26 mouse cellular contexts compared by ENCODE assay signal in genomic region chr2:129534886-129535591, GRCm38 (mm10). TPM values are rescaled to one million over a fixed set of nuclear protein-coding genes. Genes with fewer than 3 reads are reported as not detected.
A peak's percentile ranks its signal among the peaks of the same experiment; 100 is the strongest.
DNase-seq lines count a peak whose midpoint lies in the region; ATAC-seq lines count a peak whose summit lies in the region.
"Had no signal": no experiment of that assay in that cellular context is flagged by ENCODE, and none has a peak within 500 bp of the region (broad histone marks: within the 10 kb centered on the region; RNA-seq: fewer than 3 reads in every experiment).

No protein-coding gene starts in this region.

- no peak overlapping the region for H3K27ac ChIP-seq in forebrain, embryonic 11.5 days (ENCODE audit: low read depth, low read length)
- H3K27ac ChIP-seq in forebrain, embryonic 14.5 days (ENCODE audit: low read depth, low read length) = no peak overlapping the region
- H3K27ac ChIP-seq in kidney, embryonic 16.5 days (ENCODE audit: low read length) = no peak overlapping the region
- H3K27ac ChIP-seq in midbrain, embryonic 13.5 days = no peak overlapping the region
- no peak overlapping the region for H3K27ac ChIP-seq in midbrain, embryonic 16.5 days (ENCODE audit: low read length)
- H3K27ac ChIP-seq: forebrain, embryonic 15.5 days; hindbrain, embryonic 13.5 days; intestine, embryonic 15.5 days; limb, embryonic 12.5 days had no signal

- 44% methylated on average over 5 of the region's 5 CpGs for WGBS in forebrain, embryonic 11.5 days
- 61% methylated on average over 5 of the region's 5 CpGs for WGBS in forebrain, embryonic 14.5 days
- 21% methylated on average over 5 of the region's 5 CpGs for whole genome bisulfite sequencing in kidney, embryonic 16.5 days
- WGBS in midbrain, embryonic 13.5 days = 41% methylated on average over 5 of the region's 5 CpGs
- 52% methylated on average over 5 of the region's 5 CpGs for WGBS in midbrain, embryonic 16.5 days

- no peak for ATAC-seq in forebrain, embryonic 11.5 days (replicated peaks; ENCODE audit: low FRiP score)
- ATAC-seq in forebrain, embryonic 14.5 days = no peak
- peak; percentile 88 for ATAC-seq in kidney, embryonic 16.5 days (ENCODE audit: low FRiP score, low TSS enrichment)
- ATAC-seq in midbrain, embryonic 13.5 days = 0 out of 2 replicates have a peak, but pooled peaks have one; percentile 8
- no peak for ATAC-seq in midbrain, embryonic 16.5 days
- ATAC-seq: forebrain, embryonic 15.5 days; intestine, embryonic 15.5 days had no signal

- no peaks in the 10 kb centered on the region for H3K27me3 ChIP-seq in forebrain, embryonic 11.5 days (ENCODE audit: control insufficient read depth, insufficient read depth, low read length)
- H3K27me3 ChIP-seq in forebrain, embryonic 14.5 days (replicated peaks; ENCODE audit: control insufficient read depth, insufficient read depth, low read length) = no peaks in the 10 kb centered on the region
- no peaks in the 10 kb centered on the region for H3K27me3 ChIP-seq in kidney, embryonic 16.5 days (ENCODE audit: insufficient read depth, low read length)
- H3K27me3 ChIP-seq in midbrain, embryonic 13.5 days = peaks cover 3% of the 10 kb centered on the region; the same call in 1 of the 2 replicates
- no peaks in the 10 kb centered on the region for H3K27me3 ChIP-seq in midbrain, embryonic 16.5 days (ENCODE audit: control insufficient read depth, insufficient read depth, low read depth, low read length)
- H3K27me3 ChIP-seq: forebrain, embryonic 15.5 days; intestine, embryonic 15.5 days had no signal

- no peak overlapping the region for H3K4me2 ChIP-seq in forebrain, embryonic 11.5 days (ENCODE audit: low read depth, low read length, severe bottlenecking)
- H3K4me2 ChIP-seq in forebrain, embryonic 14.5 days (ENCODE audit: low read length) = no peak overlapping the region
- H3K4me2 ChIP-seq in kidney, embryonic 16.5 days (replicated peaks; ENCODE audit: low read depth, low read length) = no peak overlapping the region
- no peak overlapping the region for H3K4me2 ChIP-seq in midbrain, embryonic 13.5 days (replicated peaks)
- H3K4me2 ChIP-seq in midbrain, embryonic 16.5 days (ENCODE audit: low read length) = no peak overlapping the region
- H3K4me2 ChIP-seq: forebrain, embryonic 15.5 days; hindbrain, embryonic 13.5 days; intestine, embryonic 15.5 days; limb, embryonic 12.5 days had no signal

- no peaks in the 10 kb centered on the region for H3K36me3 ChIP-seq in forebrain, embryonic 11.5 days (ENCODE audit: control insufficient read depth, insufficient read depth, low read length)
- H3K36me3 ChIP-seq in forebrain, embryonic 14.5 days (ENCODE audit: control insufficient read depth, insufficient read depth, low read length) = no peaks in the 10 kb centered on the region
- no peaks in the 10 kb centered on the region for H3K36me3 ChIP-seq in kidney, embryonic 16.5 days (ENCODE audit: insufficient read depth, low read length)
- no peaks in the 10 kb centered on the region for H3K36me3 ChIP-seq in midbrain, embryonic 13.5 days
- H3K36me3 ChIP-seq in midbrain, embryonic 16.5 days (ENCODE audit: control insufficient read depth, insufficient read depth, low read length) = no peaks in the 10 kb centered on the region
- H3K36me3 ChIP-seq: forebrain, embryonic 15.5 days; hindbrain, embryonic 13.5 days; intestine, embryonic 15.5 days; limb, embryonic 12.5 days had no signal

- peaks cover 10% of the 10 kb centered on the region; the same call in 1 of the 2 replicates for H3K4me1 ChIP-seq in forebrain, embryonic 11.5 days (replicated peaks; ENCODE audit: control insufficient read depth, insufficient read depth, low read length)
- H3K4me1 ChIP-seq in forebrain, embryonic 14.5 days (ENCODE audit: control insufficient read depth, insufficient read depth, low read length) = peaks cover 3% of the 10 kb centered on the region; the same call in 1 of the 2 replicates
- H3K4me1 ChIP-seq in kidney, embryonic 16.5 days (ENCODE audit: insufficient read depth, low read length) = peaks cover 20% of the 10 kb centered on the region
- H3K4me1 ChIP-seq in midbrain, embryonic 13.5 days (replicated peaks) = peaks cover 27% of the 10 kb centered on the region
- peaks cover 6% of the 10 kb centered on the region; the same call in 1 of the 2 replicates for H3K4me1 ChIP-seq in midbrain, embryonic 16.5 days (ENCODE audit: control insufficient read depth, insufficient read depth, low read length)
- H3K4me1 ChIP-seq: intestine, embryonic 15.5 days had no signal

- DNase-seq in forebrain, embryonic 11.5 days (ENCODE audit: low spot score) = peak; percentile 41
- no peak for DNase-seq in forebrain, embryonic 14.5 days (ENCODE audit: low spot score)
- no peak for DNase-seq in kidney, postnatal 14 days
- DNase-seq in retina, embryonic 14.5 days (ENCODE audit: low spot score) = peak; percentile 40
- no peak for DNase-seq in left cerebral cortex, adult 8-10 months (ENCODE audit: low spot score in 2 of 2)
- DNase-seq: cerebellum, adult 9-11 months; gastrocnemius, postnatal 25 days; lung, postnatal 10 days; right cerebral cortex, adult 18-20 months; thymus, postnatal 4 days had no signal

- H3K9ac ChIP-seq in forebrain, embryonic 11.5 days (ENCODE audit: low read length) = no peak overlapping the region
- H3K9ac ChIP-seq in forebrain, embryonic 14.5 days (ENCODE audit: low read length) = no peak overlapping the region
- no peak overlapping the region for H3K9ac ChIP-seq in kidney, embryonic 16.5 days (replicated peaks; ENCODE audit: low read length)
- no peak overlapping the region for H3K9ac ChIP-seq in midbrain, embryonic 13.5 days (replicated peaks)
- no peak overlapping the region for H3K9ac ChIP-seq in midbrain, embryonic 16.5 days (ENCODE audit: low read depth, low read length)
- H3K9ac ChIP-seq: forebrain, embryonic 15.5 days; hindbrain, embryonic 13.5 days; intestine, embryonic 15.5 days; limb, embryonic 12.5 days had no signal

- H3K4me3 ChIP-seq in forebrain, embryonic 11.5 days (ENCODE audit: low read depth, low read length) = no peak overlapping the region
- no peak overlapping the region for H3K4me3 ChIP-seq in forebrain, embryonic 14.5 days (ENCODE audit: low read depth, low read length)
- no peak overlapping the region for H3K4me3 ChIP-seq in kidney, embryonic 16.5 days (ENCODE audit: low read length)
- no peak overlapping the region for H3K4me3 ChIP-seq in midbrain, embryonic 13.5 days (replicated peaks)
- no peak overlapping the region for H3K4me3 ChIP-seq in midbrain, embryonic 16.5 days (ENCODE audit: low read depth, low read length)
- H3K4me3 ChIP-seq: forebrain, embryonic 15.5 days; hindbrain, embryonic 13.5 days; intestine, embryonic 15.5 days; limb, embryonic 12.5 days had no signal

- no peaks in the 10 kb centered on the region for H3K9me3 ChIP-seq in forebrain, embryonic 11.5 days (ENCODE audit: control insufficient read depth, low read length)
- H3K9me3 ChIP-seq in forebrain, embryonic 14.5 days (replicated peaks; ENCODE audit: control insufficient read depth, low read length) = no peaks in the 10 kb centered on the region
- H3K9me3 ChIP-seq in kidney, embryonic 16.5 days (ENCODE audit: low read length) = no peaks in the 10 kb centered on the region
- no peaks in the 10 kb centered on the region for H3K9me3 ChIP-seq in midbrain, embryonic 13.5 days
- no peaks in the 10 kb centered on the region for H3K9me3 ChIP-seq in midbrain, embryonic 16.5 days (replicated peaks; ENCODE audit: control insufficient read depth, low read length, poor library complexity, severe bottlenecking)
- H3K9me3 ChIP-seq: forebrain, embryonic 15.5 days; hindbrain, embryonic 13.5 days; intestine, embryonic 15.5 days; limb, embryonic 12.5 days had no signal

RNA-seq across cellular contexts. Expression of gene F830045P16Rik, which starts 1.4 kb away (rescaled TPM):
- not detected in 2 replicates for polyA plus RNA-seq in forebrain, embryonic 11.5 days (2014; fragmentation: Nextera tagmentation; extraction: Ambion mirVana)
- polyA plus RNA-seq in forebrain, embryonic 14.5 days (2014; fragmentation: Nextera tagmentation; extraction: Ambion mirVana) = not detected in 2 replicates
- polyA plus RNA-seq in kidney, embryonic 16.5 days (2015; fragmentation: Nextera tagmentation; extraction: Ambion mirVana) = not detected in 2 replicates
- not detected in 2 replicates for polyA plus RNA-seq in midbrain, embryonic 13.5 days (2015; fragmentation: Nextera tagmentation; extraction: Ambion mirVana)
- polyA plus RNA-seq in midbrain, embryonic 16.5 days (2015; fragmentation: Nextera tagmentation; extraction: Ambion mirVana) = not detected in 2 replicates
- total RNA-seq in left cerebral cortex, adult 8-10 months (2022) = 1 to 10 TPM in 2 of 4 experiments, under 1 TPM in 2; 0.73 to 1.4 (median 1.1) TPM
- total RNA-seq: adrenal gland, adult 18-20 months; adrenal gland, postnatal 4 days; gastrocnemius, postnatal 25 days; megakaryocyte progenitor cell, adult 5-6 weeks had no signal
- polyA plus RNA-seq: C2C12; cortical plate, adult 2 months; forebrain, embryonic 15.5 days; heart, postnatal 0 days; hindbrain, embryonic 13.5 days; intestine, embryonic 15.5 days; large intestine, adult 2 months; limb, embryonic 12.5 days; liver, embryonic 16.5 days; testis, adult 2 months had no signal

RNA-seq across cellular contexts. Expression of gene Sirpa, which starts 57.6 kb away (rescaled TPM):
- polyA plus RNA-seq in forebrain, embryonic 11.5 days (2014; fragmentation: Nextera tagmentation; extraction: Ambion mirVana) = 18.7 and 22.5 TPM in 2 replicates
- polyA plus RNA-seq in forebrain, embryonic 14.5 days (2014; fragmentation: Nextera tagmentation; extraction: Ambion mirVana) = 24.8 and 31.0 TPM in 2 replicates
- polyA plus RNA-seq in kidney, embryonic 16.5 days (2015; fragmentation: Nextera tagmentation; extraction: Ambion mirVana) = 29.0 and 29.8 TPM in 2 replicates
- 19.1 and 21.0 TPM in 2 replicates for polyA plus RNA-seq in midbrain, embryonic 13.5 days (2015; fragmentation: Nextera tagmentation; extraction: Ambion mirVana)
- 41.3 and 45.9 TPM in 2 replicates for polyA plus RNA-seq in midbrain, embryonic 16.5 days (2015; fragmentation: Nextera tagmentation; extraction: Ambion mirVana)
- 100 to 1,000 TPM; 366 to 392 (median 382) TPM for total RNA-seq in left cerebral cortex, adult 8-10 months (2022)

Comparison
In these comparisons a context has a peak if more than half of its experiments do, and no peak if none do; other contexts are left out.
1. ATAC-seq: peak in kidney, embryonic 16.5 days (single experiment) and midbrain, embryonic 13.5 days (single experiment); none in forebrain, embryonic 11.5 days (single experiment), forebrain, embryonic 14.5 days (single experiment) and midbrain, embryonic 16.5 days (single experiment).
2. DNase-seq: peak in forebrain, embryonic 11.5 days (single experiment) and retina, embryonic 14.5 days (single experiment); none in forebrain, embryonic 14.5 days (single experiment), kidney, postnatal 14 days (single experiment) and left cerebral cortex, adult 8-10 months (0 of 2).